Mouse (Mus musculus): ENCODE results near the gene Plcb1. TPM values are rescaled to one million over a fixed set of nuclear protein-coding genes. Genes with fewer than 3 reads are reported as not detected.
"Not testable (repeated sequence)": the region's sequence is repeated elsewhere in the genome, so short reads cannot be mapped to it uniquely, and the experiment has no call there.

Plcb1 gene
- polyA plus RNA-seq, 1 experiment from 2014 or later, result 34.5 TPM

DNA sequence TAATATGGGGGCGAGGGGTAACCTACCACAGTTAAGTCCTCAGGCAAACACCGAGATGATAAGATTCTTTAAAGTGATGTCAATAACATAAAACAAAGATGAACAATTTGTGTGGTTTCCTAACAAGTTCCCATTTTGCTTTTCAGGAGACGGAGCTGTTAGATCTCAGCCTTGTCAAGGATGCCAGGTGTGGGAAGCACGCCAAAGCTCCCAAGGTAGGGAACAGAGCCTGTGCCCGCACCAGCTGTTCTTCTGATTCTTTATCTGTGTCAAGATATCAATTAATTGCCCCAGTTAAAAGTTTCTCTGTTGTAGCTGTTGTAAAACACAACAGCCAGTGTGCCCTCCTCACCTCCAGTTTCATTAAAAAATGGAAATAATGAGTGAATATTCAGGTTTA is 202.1 kb downstream of the Plcb1 start:
- 90% methylated on average over 5 of the region's 5 CpGs for WGBS
- no peak overlapping the region for H3K4me2 ChIP-seq (replicated peaks; ENCODE audit: low read depth, low read length)
- no peak overlapping the region for H3K4me3 ChIP-seq (ENCODE audit: low read length)
- H3K36me3 ChIP-seq (ENCODE audit: control insufficient read depth, insufficient read depth, low read length), result no peaks in the 10 kb centered on the region
- no peak overlapping the region for H3K27ac ChIP-seq (ENCODE audit: low read depth, low read length)
- no peaks in the 10 kb centered on the region for H3K4me1 ChIP-seq (ENCODE audit: control insufficient read depth, insufficient read depth, low read length)
- no peaks in the 10 kb centered on the region for H3K27me3 ChIP-seq (ENCODE audit: control insufficient read depth, insufficient read depth, low read length)
- no peaks in the 10 kb centered on the region for H3K9me3 ChIP-seq (ENCODE audit: control insufficient read depth, low read length)
- ATAC-seq (ENCODE audit: low FRiP score, low TSS enrichment), result no peak
- H3K9ac ChIP-seq (ENCODE audit: low read depth, low read length), result no peak overlapping the region

DNA sequence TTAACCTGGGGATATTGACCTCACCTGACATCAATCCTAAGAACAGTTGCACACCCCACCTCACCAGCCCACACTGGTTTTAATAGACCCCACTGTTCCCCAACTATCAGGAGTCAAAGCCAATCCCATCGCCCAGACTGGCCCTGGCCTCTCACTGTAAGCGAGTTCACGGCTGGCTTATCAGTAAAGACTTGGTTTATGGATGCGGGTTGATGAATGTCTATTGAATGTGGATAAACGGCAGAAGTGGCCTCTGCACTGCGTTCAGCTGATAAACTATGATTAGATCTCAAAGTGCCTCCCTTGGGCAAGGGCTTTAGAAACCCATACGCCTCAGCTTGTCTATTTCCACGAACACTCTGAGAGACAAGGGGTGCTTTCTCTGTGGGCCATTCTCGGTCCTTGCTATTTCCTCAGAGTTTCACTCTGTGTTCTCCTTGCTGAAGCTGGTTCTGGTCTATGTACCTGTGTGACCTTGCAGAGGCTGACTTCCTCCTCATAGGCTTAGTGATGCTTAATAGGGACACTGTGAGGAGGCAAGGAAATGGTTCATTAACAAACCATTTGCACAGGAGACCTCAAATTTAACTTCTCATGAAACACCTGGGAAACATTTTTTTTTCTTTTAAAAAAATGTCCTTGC is 203.9 kb downstream of the Plcb1 start:
- Histone ChIP-seq H3K27me3 (ENCODE audit: control insufficient read depth, insufficient read depth, low read length) (no peaks in the 10 kb centered on the region), H3K9me3 (ENCODE audit: control insufficient read depth, low read length) (no peaks in the 10 kb centered on the region), H3K27ac (ENCODE audit: low read depth, low read length) (no peak overlapping the region), H3K4me1 (ENCODE audit: control insufficient read depth, insufficient read depth, low read length) (no peaks in the 10 kb centered on the region), H3K36me3 (ENCODE audit: control insufficient read depth, insufficient read depth, low read length) (no peaks in the 10 kb centered on the region), H3K9ac (ENCODE audit: low read depth, low read length) (no peak overlapping the region), H3K4me3 (ENCODE audit: low read length) (no peak overlapping the region), H3K4me2 (replicated peaks; ENCODE audit: low read depth, low read length) (no peak overlapping the region)
- ATAC-seq (ENCODE audit: low FRiP score, low TSS enrichment), result no peak
- whole genome bisulfite sequencing, result 71% methylated on average over 9 of the region's 9 CpGs

DNA sequence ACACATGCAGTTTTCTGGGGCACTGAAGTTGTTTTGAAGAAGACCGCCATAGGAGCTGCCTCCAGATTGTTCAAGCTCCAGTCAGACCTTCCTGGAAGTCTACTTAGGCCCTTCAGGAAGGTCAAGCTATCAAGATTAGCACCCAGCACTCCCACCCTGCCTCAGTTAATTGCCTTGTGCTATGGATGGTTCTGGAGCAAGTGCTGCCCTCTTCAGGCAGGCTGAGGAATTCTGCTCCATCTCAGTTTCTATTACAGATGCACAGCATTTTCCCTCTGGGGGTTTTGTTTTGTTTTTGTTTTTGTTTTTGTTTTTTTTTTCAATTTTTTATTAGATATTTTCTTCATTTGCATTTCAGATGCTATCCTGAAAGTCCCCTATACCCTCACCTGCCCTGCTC is 221.3 kb downstream of the Plcb1 start:
- WGBS, result 100% methylated on average over 1 of the region's 1 CpGs
- Histone ChIP-seq H3K9ac (ENCODE audit: low read depth, low read length) (no peak overlapping the region), H3K4me1 (ENCODE audit: control insufficient read depth, insufficient read depth, low read length) (no peaks in the 10 kb centered on the region), H3K4me3 (ENCODE audit: low read length) (no peak overlapping the region), H3K4me2 (replicated peaks; ENCODE audit: low read depth, low read length) (no peak overlapping the region), H3K27me3 (ENCODE audit: control insufficient read depth, insufficient read depth, low read length) (no peaks in the 10 kb centered on the region), H3K36me3 (ENCODE audit: control insufficient read depth, insufficient read depth, low read length) (no peaks in the 10 kb centered on the region), H3K27ac (ENCODE audit: low read depth, low read length) (no peak overlapping the region), H3K9me3 (ENCODE audit: control insufficient read depth, low read length) (no peaks in the 10 kb centered on the region)
- ATAC-seq (ENCODE audit: low FRiP score, low TSS enrichment), result no peak

DNA sequence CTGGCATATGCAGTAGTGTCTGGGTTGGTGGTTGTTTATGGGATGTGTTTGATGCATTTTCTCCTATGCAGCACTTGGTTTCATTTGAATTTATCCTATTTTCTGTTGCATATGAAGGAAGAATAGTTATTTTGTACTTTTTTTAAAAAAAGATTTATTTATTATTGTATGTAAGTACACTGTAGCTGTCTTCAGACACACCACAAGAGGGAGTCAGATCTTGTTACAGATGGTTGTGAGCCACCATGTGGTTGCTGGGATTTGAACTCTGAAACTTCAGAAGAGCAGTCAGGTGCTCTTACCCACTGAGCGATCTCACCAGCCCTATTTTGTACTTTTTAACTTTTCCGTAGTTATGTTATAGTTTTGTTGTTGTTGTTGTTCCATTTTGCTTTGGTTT is 222.0 kb downstream of the Plcb1 start:
- not testable (repeated sequence) for H3K4me3 ChIP-seq (ENCODE audit: low read length); H3K36me3 ChIP-seq (ENCODE audit: control insufficient read depth, insufficient read depth, low read length); H3K4me1 ChIP-seq (ENCODE audit: control insufficient read depth, insufficient read depth, low read length); ATAC-seq (ENCODE audit: low FRiP score, low TSS enrichment); H3K9ac ChIP-seq (ENCODE audit: low read depth, low read length); H3K4me2 ChIP-seq (replicated peaks; ENCODE audit: low read depth, low read length); H3K9me3 ChIP-seq (ENCODE audit: control insufficient read depth, low read length); H3K27me3 ChIP-seq (ENCODE audit: control insufficient read depth, insufficient read depth, low read length); H3K27ac ChIP-seq (ENCODE audit: low read depth, low read length)
- 84% methylated on average over 2 of the region's 2 CpGs for WGBS

DNA sequence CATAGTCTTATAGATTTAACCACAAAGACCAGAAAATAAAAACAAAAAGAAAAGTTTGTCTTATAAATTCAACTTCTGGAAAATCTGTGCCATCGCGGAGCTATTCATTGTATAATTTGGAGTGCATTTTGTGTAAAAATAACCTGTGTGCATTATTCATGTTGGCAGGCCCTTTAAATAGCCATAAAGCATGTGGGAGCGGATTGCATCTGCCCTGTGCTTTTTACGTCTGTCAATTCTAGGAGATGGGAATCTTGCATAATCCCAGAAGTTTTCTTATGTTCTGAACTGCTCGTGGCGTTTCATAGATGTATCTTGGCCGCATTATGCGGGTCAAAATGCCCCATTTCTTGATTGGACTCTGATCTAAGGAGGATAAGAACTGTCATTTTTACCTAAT is 224.5 kb downstream of the Plcb1 start:
- H3K9ac ChIP-seq (ENCODE audit: low read depth, low read length), result no peak overlapping the region
- no peaks in the 10 kb centered on the region for H3K4me1 ChIP-seq (ENCODE audit: control insufficient read depth, insufficient read depth, low read length)
- no peak overlapping the region for H3K4me3 ChIP-seq (ENCODE audit: low read length)
- no peaks in the 10 kb centered on the region for H3K9me3 ChIP-seq (ENCODE audit: control insufficient read depth, low read length)
- H3K4me2 ChIP-seq (replicated peaks; ENCODE audit: low read depth, low read length), result no peak overlapping the region
- WGBS, result 84% methylated on average over 8 of the region's 8 CpGs
- H3K36me3 ChIP-seq (ENCODE audit: control insufficient read depth, insufficient read depth, low read length), result no peaks in the 10 kb centered on the region
- H3K27ac ChIP-seq (ENCODE audit: low read depth, low read length), result no peak overlapping the region
- no peaks in the 10 kb centered on the region for H3K27me3 ChIP-seq (ENCODE audit: control insufficient read depth, insufficient read depth, low read length)
- no peak for ATAC-seq (ENCODE audit: low FRiP score, low TSS enrichment)

DNA sequence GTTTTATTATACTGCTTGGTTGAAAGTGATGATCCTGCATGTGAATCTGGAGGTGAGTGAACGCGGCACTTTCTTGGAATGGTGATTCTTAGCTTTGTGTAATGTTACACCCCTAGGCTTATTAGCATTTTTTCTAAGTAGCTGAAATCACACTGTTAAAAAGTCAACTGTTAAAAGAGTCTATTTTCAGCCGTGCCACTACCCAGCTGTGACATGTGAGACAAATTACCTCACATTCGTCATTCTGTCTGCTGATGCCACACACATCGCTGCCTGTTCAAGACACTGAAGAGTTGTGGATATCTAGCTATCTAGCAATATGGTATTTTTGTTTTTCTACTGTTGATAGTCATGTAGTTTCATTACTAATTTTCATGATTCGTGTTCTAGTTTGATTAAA is 229.6 kb downstream of the Plcb1 start:
- Histone ChIP-seq H3K4me2 (replicated peaks; ENCODE audit: low read depth, low read length) (no peak overlapping the region), H3K27me3 (ENCODE audit: control insufficient read depth, insufficient read depth, low read length) (no peaks in the 10 kb centered on the region), H3K9ac (ENCODE audit: low read depth, low read length) (no peak overlapping the region), H3K4me3 (ENCODE audit: low read length) (no peak overlapping the region), H3K27ac (ENCODE audit: low read depth, low read length) (no peak overlapping the region), H3K4me1 (ENCODE audit: control insufficient read depth, insufficient read depth, low read length) (no peaks in the 10 kb centered on the region), H3K9me3 (ENCODE audit: control insufficient read depth, low read length) (no peaks in the 10 kb centered on the region), H3K36me3 (ENCODE audit: control insufficient read depth, insufficient read depth, low read length) (no peaks in the 10 kb centered on the region)
- 58% methylated on average over 6 of the region's 6 CpGs for WGBS
- no peak for ATAC-seq (ENCODE audit: low FRiP score, low TSS enrichment)

DNA sequence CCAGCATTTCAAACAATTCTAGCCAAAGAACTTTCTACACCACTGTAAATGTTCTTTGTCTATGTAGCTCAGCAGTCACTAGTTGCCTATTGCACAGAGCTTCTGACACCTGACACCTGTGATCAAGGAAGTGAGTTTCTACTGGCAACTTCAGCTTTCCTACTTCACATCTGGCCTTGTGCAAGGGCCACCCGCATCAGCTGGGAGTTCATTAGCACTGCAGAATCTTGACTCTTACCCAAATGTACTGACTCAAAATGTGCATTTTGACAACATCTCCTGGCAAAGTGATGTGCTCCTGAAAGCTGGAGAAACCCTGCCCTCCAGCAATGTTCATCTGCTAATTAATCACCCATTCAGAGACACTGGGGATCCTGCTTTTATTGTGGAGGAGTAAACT is 232.4 kb downstream of the Plcb1 start:
- no peak for ATAC-seq (ENCODE audit: low FRiP score, low TSS enrichment)
- 61% methylated on average over 1 of the region's 1 CpGs for WGBS

DNA sequence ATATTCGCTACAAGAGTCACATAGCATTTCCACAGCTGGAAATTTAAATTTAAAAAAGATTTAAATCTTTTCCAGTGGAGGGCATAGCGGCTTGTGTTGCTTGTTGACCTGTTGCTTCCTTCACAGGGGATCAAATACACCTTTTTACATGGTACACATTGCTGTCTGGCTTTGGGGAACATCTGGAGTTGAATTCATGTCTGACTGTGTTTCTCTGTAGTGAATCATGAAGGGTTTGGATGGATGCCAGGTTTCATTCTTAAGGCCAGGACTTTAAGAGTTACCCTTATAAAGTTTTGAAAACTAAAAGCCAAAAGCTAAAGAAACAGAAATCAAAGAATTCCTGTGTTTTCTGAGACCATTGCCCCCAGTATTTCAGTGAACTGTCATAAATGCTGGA is 232.8 kb downstream of the Plcb1 start:
- no peaks in the 10 kb centered on the region for H3K4me1 ChIP-seq (ENCODE audit: control insufficient read depth, insufficient read depth, low read length)
- H3K9ac ChIP-seq (ENCODE audit: low read depth, low read length), result no peak overlapping the region
- ATAC-seq (ENCODE audit: low FRiP score, low TSS enrichment), result no peak
- H3K36me3 ChIP-seq (ENCODE audit: control insufficient read depth, insufficient read depth, low read length), result no peaks in the 10 kb centered on the region
- H3K27ac ChIP-seq (ENCODE audit: low read depth, low read length), result no peak overlapping the region
- H3K9me3 ChIP-seq (ENCODE audit: control insufficient read depth, low read length), result no peaks in the 10 kb centered on the region
- no peak overlapping the region for H3K4me3 ChIP-seq (ENCODE audit: low read length)
- 64% methylated on average over 2 of the region's 2 CpGs for WGBS
- no peak overlapping the region for H3K4me2 ChIP-seq (replicated peaks; ENCODE audit: low read depth, low read length)
- no peaks in the 10 kb centered on the region for H3K27me3 ChIP-seq (ENCODE audit: control insufficient read depth, insufficient read depth, low read length)

More for the DNA sequence above, 232.4 kb downstream of the Plcb1 start:
- H3K9ac ChIP-seq (ENCODE audit: low read depth, low read length), result no peak overlapping the region
- H3K4me3 ChIP-seq (ENCODE audit: low read length), result no peak overlapping the region
- no peaks in the 10 kb centered on the region for H3K36me3 ChIP-seq (ENCODE audit: control insufficient read depth, insufficient read depth, low read length)
- no peak overlapping the region for H3K4me2 ChIP-seq (replicated peaks; ENCODE audit: low read depth, low read length)
- no peaks in the 10 kb centered on the region for H3K9me3 ChIP-seq (ENCODE audit: control insufficient read depth, low read length)
- no peak overlapping the region for H3K27ac ChIP-seq (ENCODE audit: low read depth, low read length)
- H3K4me1 ChIP-seq (ENCODE audit: control insufficient read depth, insufficient read depth, low read length), result no peaks in the 10 kb centered on the region
- H3K27me3 ChIP-seq (ENCODE audit: control insufficient read depth, insufficient read depth, low read length), result no peaks in the 10 kb centered on the region

DNA sequence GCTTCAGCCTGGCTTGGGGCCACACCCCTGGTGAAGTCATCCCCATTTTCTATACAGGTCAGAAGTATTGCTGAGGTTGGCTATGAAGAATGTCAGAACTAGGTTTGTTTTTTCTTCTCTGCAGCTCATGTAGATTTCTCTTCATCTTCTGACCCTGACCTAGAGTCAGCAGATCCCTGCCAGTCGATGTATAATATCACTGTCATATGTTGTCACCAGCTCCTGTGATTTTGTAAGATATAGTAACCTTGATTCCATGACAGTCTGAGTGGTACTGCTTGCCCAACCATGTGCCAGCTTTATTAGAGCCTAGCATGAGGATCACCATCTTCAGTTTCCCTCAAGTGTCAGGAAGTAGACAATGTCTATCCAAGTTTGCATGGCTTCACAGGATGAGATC is 233.7 kb downstream of the Plcb1 start:
- no peaks in the 10 kb centered on the region for H3K27me3 ChIP-seq (ENCODE audit: control insufficient read depth, insufficient read depth, low read length)
- H3K4me2 ChIP-seq (replicated peaks; ENCODE audit: low read depth, low read length), result no peak overlapping the region
- H3K4me1 ChIP-seq (ENCODE audit: control insufficient read depth, insufficient read depth, low read length), result no peaks in the 10 kb centered on the region
- no peak overlapping the region for H3K27ac ChIP-seq (ENCODE audit: low read depth, low read length)
- no peak for ATAC-seq (ENCODE audit: low FRiP score, low TSS enrichment)
- H3K4me3 ChIP-seq (ENCODE audit: low read length), result no peak overlapping the region
- no peaks in the 10 kb centered on the region for H3K36me3 ChIP-seq (ENCODE audit: control insufficient read depth, insufficient read depth, low read length)
- no peak overlapping the region for H3K9ac ChIP-seq (ENCODE audit: low read depth, low read length)
- 79% methylated on average over 1 of the region's 1 CpGs for WGBS
- H3K9me3 ChIP-seq (ENCODE audit: control insufficient read depth, low read length), result no peaks in the 10 kb centered on the region

Measured in kidney, embryonic 14.5 days (tissue).